Mouse (Mus musculus): ENCODE measurements around the gene Srgap1.

- no peak for TF ChIP-seq CTCF (IDR thresholded peaks at IDR 0.05)
- no peak for TF ChIP-seq EP300 (IDR thresholded peaks at IDR 0.05)
These were observed 161.4 kb downstream of the Srgap1 start for GRCm38 (mm10) chr10:121885512-121886218.
